Mouse (Mus musculus): ENCODE measurements around the gene Col4a1. TPM values are rescaled to one million over a fixed set of nuclear protein-coding genes. Genes with fewer than 3 reads are reported as not detected.

Gene Col4a1
- polyA plus RNA-seq, 1 experiment from 2014 or later: 103 TPM

GRCm38 (mm10) chr8:11313176-11314111 lies 818 bp upstream of the Col4a1 start:
- no peaks in the 10 kb centered on the region for H3K27me3 ChIP-seq (ENCODE audit: control insufficient read depth, insufficient read depth, low read length)
- H3K36me3 ChIP-seq (ENCODE audit: control insufficient read depth, insufficient read depth, low read length): no peaks in the 10 kb centered on the region
- peak overlapping the region; percentile 92 for H3K4me2 ChIP-seq (ENCODE audit: low read depth, severe bottlenecking)
- under 1% methylated on average over 45 of the region's 45 CpGs for WGBS
- peaks cover 18% of the 10 kb centered on the region for H3K4me1 ChIP-seq (ENCODE audit: control insufficient read depth, insufficient read depth, low read length)
- peak; percentile 70 for DNase-seq (ENCODE audit: low spot score)
- no peaks in the 10 kb centered on the region; the same call in 1 of the 2 replicates for H3K9me3 ChIP-seq (ENCODE audit: control insufficient read depth, low read length)
- peak overlapping the region; percentile 84; the same call in 1 of the 2 replicates for H3K27ac ChIP-seq (replicated peaks; ENCODE audit: low read depth, low read length)
- H3K9ac ChIP-seq (ENCODE audit: low read length): peak overlapping the region; percentile 96
- ATAC-seq (ENCODE audit: insufficient number of reproducible peaks, low FRiP score, low TSS enrichment, low read depth): peak; percentile 36; the same call in 1 of the 2 replicates
- H3K4me3 ChIP-seq (ENCODE audit: low read depth, low read length): peak overlapping the region; percentile 78

DNA sequence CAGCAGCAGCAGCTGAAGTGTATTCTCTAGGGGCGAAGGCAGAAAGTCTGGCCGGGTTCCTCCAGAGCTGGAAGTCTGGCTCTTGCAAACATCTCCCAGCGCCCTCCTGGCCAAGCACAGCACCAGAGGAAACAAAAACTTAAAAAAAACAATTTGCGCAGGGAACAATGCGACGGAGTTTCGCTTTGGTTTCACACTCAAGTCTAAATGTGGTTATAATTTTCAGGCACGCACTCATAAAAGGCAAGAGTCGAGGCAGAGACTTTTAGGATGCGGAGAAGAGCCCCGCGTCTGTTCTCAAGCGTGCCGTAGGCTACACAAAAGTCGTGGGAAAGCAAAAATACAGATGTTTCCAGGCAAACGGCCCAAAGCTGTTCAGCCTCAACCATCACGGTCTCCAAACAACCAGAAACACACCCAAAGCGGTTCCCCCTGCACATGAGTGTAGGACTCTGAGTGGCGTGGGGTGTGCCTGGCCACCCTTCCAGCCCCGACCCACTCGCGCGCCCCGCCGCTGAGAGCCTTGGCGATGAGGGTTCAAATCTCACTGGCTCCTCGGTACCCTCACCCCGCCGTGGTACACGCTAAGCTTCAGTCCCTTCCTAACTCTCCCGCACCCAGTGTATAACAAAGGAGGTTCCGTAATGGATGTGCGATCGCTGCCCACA lies 811 bp downstream of the Col4a1 start:
- DNase-seq (ENCODE audit: low spot score): peak; percentile 75
- Histone ChIP-seq H3K4me2 (ENCODE audit: low read depth, severe bottlenecking) (peak overlapping the region; percentile 92), H3K36me3 (ENCODE audit: control insufficient read depth, insufficient read depth, low read length) (no peaks in the 10 kb centered on the region), H3K27me3 (ENCODE audit: control insufficient read depth, insufficient read depth, low read length) (no peaks in the 10 kb centered on the region), H3K27ac (replicated peaks; ENCODE audit: low read depth, low read length) (peak overlapping the region; percentile 84), H3K4me1 (ENCODE audit: control insufficient read depth, insufficient read depth, low read length) (peaks cover 18% of the 10 kb centered on the region), H3K9ac (ENCODE audit: low read length) (peak overlapping the region; percentile 96), H3K9me3 (ENCODE audit: control insufficient read depth, low read length) (no peaks in the 10 kb centered on the region), H3K4me3 (ENCODE audit: low read depth, low read length) (peak overlapping the region; percentile 78)
- 1% methylated on average over 34 of the region's 34 CpGs for WGBS
- ATAC-seq (ENCODE audit: insufficient number of reproducible peaks, low FRiP score, low TSS enrichment, low read depth): peak; percentile 21

- Histone ChIP-seq H3K27ac (replicated peaks; ENCODE audit: low read depth, low read length) (no peak overlapping the region), H3K27me3 (ENCODE audit: control insufficient read depth, insufficient read depth, low read length) (no peaks in the 10 kb centered on the region), H3K9ac (ENCODE audit: low read length) (no peak overlapping the region), H3K4me2 (ENCODE audit: low read depth, severe bottlenecking) (no peak overlapping the region), H3K36me3 (ENCODE audit: control insufficient read depth, insufficient read depth, low read length) (no peaks in the 10 kb centered on the region), H3K9me3 (ENCODE audit: control insufficient read depth, low read length) (no peaks in the 10 kb centered on the region), H3K4me3 (ENCODE audit: low read depth, low read length) (no peak overlapping the region), H3K4me1 (ENCODE audit: control insufficient read depth, insufficient read depth, low read length) (peaks cover 18% of the 10 kb centered on the region)
- ATAC-seq (ENCODE audit: insufficient number of reproducible peaks, low FRiP score, low TSS enrichment, low read depth) (no peak), DNase-seq (ENCODE audit: low spot score) (no peak)
- WGBS: 74% methylated on average over 2 of the region's 2 CpGs
Measured at GRCm38 (mm10) chr8:11310049-11310448, 2.6 kb downstream of the Col4a1 start.

DNA sequence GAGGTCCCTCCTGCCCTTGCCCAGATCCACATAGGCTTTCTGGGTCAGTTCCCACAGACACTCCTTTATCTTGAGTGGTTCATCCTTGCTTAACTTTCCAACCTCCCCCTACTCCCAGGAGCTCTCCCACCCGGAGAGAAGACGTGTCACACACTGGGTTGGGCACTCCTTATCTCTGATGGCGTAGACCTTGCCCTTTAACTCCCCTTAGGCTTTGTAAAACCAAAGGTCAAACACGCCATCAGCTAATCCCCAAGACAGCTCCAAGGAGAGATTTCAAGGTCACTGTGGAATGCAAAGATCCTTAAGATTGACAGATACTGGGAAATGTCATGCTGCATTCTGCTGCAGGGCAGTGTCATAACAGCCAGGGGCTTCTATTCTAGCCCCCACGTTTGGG lies 3.4 kb downstream of the Col4a1 start:
- no peaks in the 10 kb centered on the region for H3K9me3 ChIP-seq (ENCODE audit: control insufficient read depth, low read length)
- DNase-seq (ENCODE audit: low spot score) (no peak), ATAC-seq (ENCODE audit: insufficient number of reproducible peaks, low FRiP score, low TSS enrichment, low read depth) (no peak)
- H3K4me3 ChIP-seq (ENCODE audit: low read depth, low read length): no peak overlapping the region
- H3K27ac ChIP-seq (replicated peaks; ENCODE audit: low read depth, low read length): no peak overlapping the region
- WGBS: 65% methylated on average over 5 of the region's 5 CpGs
- H3K4me2 ChIP-seq (ENCODE audit: low read depth, severe bottlenecking): no peak overlapping the region
- no peak overlapping the region for H3K9ac ChIP-seq (ENCODE audit: low read length)
- no peaks in the 10 kb centered on the region for H3K27me3 ChIP-seq (ENCODE audit: control insufficient read depth, insufficient read depth, low read length)
- H3K36me3 ChIP-seq (ENCODE audit: control insufficient read depth, insufficient read depth, low read length): no peaks in the 10 kb centered on the region
- H3K4me1 ChIP-seq (ENCODE audit: control insufficient read depth, insufficient read depth, low read length): peaks cover 18% of the 10 kb centered on the region

- DNase-seq (ENCODE audit: low spot score) (no peak), ATAC-seq (ENCODE audit: insufficient number of reproducible peaks, low FRiP score, low TSS enrichment, low read depth) (no peak)
- Histone ChIP-seq H3K4me2 (ENCODE audit: low read depth, severe bottlenecking) (no peak overlapping the region), H3K36me3 (ENCODE audit: control insufficient read depth, insufficient read depth, low read length) (no peaks in the 10 kb centered on the region), H3K4me1 (ENCODE audit: control insufficient read depth, insufficient read depth, low read length) (peaks cover 13% of the 10 kb centered on the region), H3K27me3 (ENCODE audit: control insufficient read depth, insufficient read depth, low read length) (no peaks in the 10 kb centered on the region), H3K4me3 (ENCODE audit: low read depth, low read length) (no peak overlapping the region), H3K9me3 (ENCODE audit: control insufficient read depth, low read length) (no peaks in the 10 kb centered on the region), H3K9ac (ENCODE audit: low read length) (no peak overlapping the region), H3K27ac (replicated peaks; ENCODE audit: low read depth, low read length) (no peak overlapping the region)
- WGBS: 85% methylated on average over 7 of the region's 7 CpGs
Measured at GRCm38 (mm10) chr8:11308570-11308998, 4.0 kb downstream of the Col4a1 start.

- H3K27ac ChIP-seq (replicated peaks; ENCODE audit: low read depth, low read length): no peak overlapping the region
- WGBS: 78% methylated on average over 7 of the region's 7 CpGs
- ATAC-seq (ENCODE audit: insufficient number of reproducible peaks, low FRiP score, low TSS enrichment, low read depth) (no peak), DNase-seq (ENCODE audit: low spot score) (no peak)
- no peaks in the 10 kb centered on the region for H3K36me3 ChIP-seq (ENCODE audit: control insufficient read depth, insufficient read depth, low read length)
- H3K4me2 ChIP-seq (ENCODE audit: low read depth, severe bottlenecking): no peak overlapping the region
- peaks cover 10% of the 10 kb centered on the region; the same call in 1 of the 2 replicates for H3K4me1 ChIP-seq (ENCODE audit: control insufficient read depth, insufficient read depth, low read length)
- H3K27me3 ChIP-seq (ENCODE audit: control insufficient read depth, insufficient read depth, low read length): no peaks in the 10 kb centered on the region
- H3K4me3 ChIP-seq (ENCODE audit: low read depth, low read length): no peak overlapping the region
- H3K9me3 ChIP-seq (ENCODE audit: control insufficient read depth, low read length): no peaks in the 10 kb centered on the region
- H3K9ac ChIP-seq (ENCODE audit: low read length): no peak overlapping the region
Measured at GRCm38 (mm10) chr8:11307451-11307850, 5.2 kb downstream of the Col4a1 start.

- Histone ChIP-seq H3K4me2 (ENCODE audit: low read depth, severe bottlenecking) (no peak overlapping the region), H3K27ac (replicated peaks; ENCODE audit: low read depth, low read length) (no peak overlapping the region), H3K36me3 (ENCODE audit: control insufficient read depth, insufficient read depth, low read length) (no peaks in the 10 kb centered on the region), H3K9me3 (ENCODE audit: control insufficient read depth, low read length) (no peaks in the 10 kb centered on the region), H3K4me3 (ENCODE audit: low read depth, low read length) (no peak overlapping the region), H3K4me1 (ENCODE audit: control insufficient read depth, insufficient read depth, low read length) (0 out of 2 replicates have a peak, but pooled peaks cover 3% of the 10 kb centered on the region), H3K27me3 (ENCODE audit: control insufficient read depth, insufficient read depth, low read length) (no peaks in the 10 kb centered on the region), H3K9ac (ENCODE audit: low read length) (no peak overlapping the region)
- WGBS: 82% methylated on average over 1 of the region's 1 CpGs
- DNase-seq (ENCODE audit: low spot score) (no peak), ATAC-seq (ENCODE audit: insufficient number of reproducible peaks, low FRiP score, low TSS enrichment, low read depth) (no peak)
Measured at GRCm38 (mm10) chr8:11305539-11305938, 7.1 kb downstream of the Col4a1 start.

GRCm38 (mm10) chr8:11304027-11304601 lies 8.5 kb downstream of the Col4a1 start:
- no peak overlapping the region for H3K4me2 ChIP-seq (ENCODE audit: low read depth, severe bottlenecking)
- no peaks in the 10 kb centered on the region for H3K9me3 ChIP-seq (ENCODE audit: control insufficient read depth, low read length)
- no peak for DNase-seq (ENCODE audit: low spot score)
- H3K4me1 ChIP-seq (ENCODE audit: control insufficient read depth, insufficient read depth, low read length): peaks cover 7% of the 10 kb centered on the region
- H3K4me3 ChIP-seq (ENCODE audit: low read depth, low read length): no peak overlapping the region
- no peak overlapping the region for H3K27ac ChIP-seq (replicated peaks; ENCODE audit: low read depth, low read length)
- no peaks in the 10 kb centered on the region for H3K27me3 ChIP-seq (ENCODE audit: control insufficient read depth, insufficient read depth, low read length)
- WGBS: 35% methylated on average over 6 of the region's 6 CpGs
- H3K9ac ChIP-seq (ENCODE audit: low read length): no peak overlapping the region
- no peak for ATAC-seq (ENCODE audit: insufficient number of reproducible peaks, low FRiP score, low TSS enrichment, low read depth)
- H3K36me3 ChIP-seq (ENCODE audit: control insufficient read depth, insufficient read depth, low read length): no peaks in the 10 kb centered on the region

All from limb, embryonic 11.5 days (tissue).